Mouse (Mus musculus): ENCODE results near the gene Vgll4.
A peak's percentile ranks its signal among the peaks of the same experiment; 100 is the strongest.

Gene Vgll4

DNA sequence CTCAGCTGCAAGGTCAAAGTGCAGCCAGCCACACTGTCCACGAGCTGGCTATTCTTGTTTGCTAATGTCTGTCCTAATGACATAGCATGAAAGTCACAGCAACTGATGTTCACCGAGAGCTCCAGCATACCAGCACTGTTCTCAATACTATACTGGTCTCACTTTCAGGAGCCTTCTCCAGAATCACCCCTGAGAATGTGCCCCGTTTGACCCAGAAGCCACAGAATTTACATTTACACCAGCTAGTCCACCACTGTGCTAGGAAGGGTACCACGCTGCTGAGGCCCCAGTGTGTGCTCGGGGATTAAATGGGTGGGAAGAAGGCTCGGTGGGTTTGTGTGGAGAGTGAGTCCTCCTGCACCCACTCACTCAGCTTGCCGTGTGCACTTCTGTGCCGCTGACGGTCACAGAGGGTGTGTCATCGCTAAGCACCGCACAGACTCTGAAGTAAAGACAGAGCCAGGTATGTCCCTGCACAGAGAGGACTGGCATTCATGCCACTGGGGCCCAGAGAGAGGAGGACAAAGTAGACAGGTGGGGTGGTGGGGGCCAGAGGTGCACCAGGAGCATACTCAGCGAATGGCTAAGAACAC, 122.1 kb downstream of the Vgll4 start:
- DNase-seq (ENCODE audit: low read depth in 2 of 2, low spot score in 2 of 2), result no peak

DNA sequence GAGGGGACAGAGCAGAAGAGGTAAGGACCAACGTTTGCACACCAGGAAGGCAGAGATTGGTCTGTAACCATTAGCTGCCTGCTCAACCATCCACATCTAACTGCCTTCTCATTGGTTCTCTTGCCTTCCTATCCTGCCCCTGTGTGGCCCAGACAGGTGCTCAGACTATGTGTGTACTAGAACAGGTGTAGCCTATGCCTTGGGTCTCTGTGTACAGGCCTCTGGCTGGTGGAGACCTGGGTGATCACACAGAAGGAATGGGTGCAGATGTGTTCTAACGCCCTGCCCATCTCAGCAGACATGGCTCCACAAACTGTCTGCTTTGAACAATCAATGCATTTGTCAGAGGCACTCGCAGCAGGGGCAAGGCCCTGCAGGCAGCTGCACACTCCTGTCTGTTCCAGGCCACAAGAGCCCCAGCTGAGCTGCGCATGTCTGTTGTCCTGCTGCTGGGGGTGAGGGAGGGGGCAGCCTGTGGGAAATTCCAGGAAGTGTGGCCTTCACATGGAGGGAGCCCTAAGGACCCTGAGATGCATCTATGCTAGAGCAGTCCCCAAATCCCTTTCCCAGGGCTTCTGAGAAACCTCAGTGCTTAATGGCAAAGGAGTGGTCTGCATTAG, 123.5 kb downstream of the Vgll4 start:
- no peak for DNase-seq (ENCODE audit: low read depth in 2 of 2, low spot score in 2 of 2)

DNA sequence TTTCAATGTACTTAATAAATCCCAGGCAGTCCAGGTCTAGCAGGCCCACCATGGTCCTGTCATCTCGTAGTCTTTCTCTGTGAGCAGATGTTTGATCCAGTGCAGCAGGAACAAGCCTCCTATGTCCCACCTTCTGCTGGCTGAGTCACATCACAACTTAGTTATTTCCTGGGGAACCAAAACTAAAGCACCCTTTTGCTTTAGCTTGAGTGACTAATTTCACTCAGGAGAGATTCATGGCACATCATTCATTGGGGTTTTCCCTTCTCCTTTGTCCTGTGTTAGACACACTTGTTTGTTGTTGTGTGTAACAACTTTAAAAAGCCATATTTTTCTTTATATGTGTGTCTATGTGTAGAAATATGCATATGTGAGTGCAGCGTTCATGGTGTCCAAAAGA, 126.9 kb downstream of the Vgll4 start:
- no peak for DNase-seq (ENCODE audit: low read depth in 2 of 2, low spot score in 2 of 2)

GRCm38 (mm10) chr6:114842131-114842530, 127.7 kb downstream of the Vgll4 start:
- DNase-seq (ENCODE audit: low read depth in 2 of 2, low spot score in 2 of 2), result no peak

DNA sequence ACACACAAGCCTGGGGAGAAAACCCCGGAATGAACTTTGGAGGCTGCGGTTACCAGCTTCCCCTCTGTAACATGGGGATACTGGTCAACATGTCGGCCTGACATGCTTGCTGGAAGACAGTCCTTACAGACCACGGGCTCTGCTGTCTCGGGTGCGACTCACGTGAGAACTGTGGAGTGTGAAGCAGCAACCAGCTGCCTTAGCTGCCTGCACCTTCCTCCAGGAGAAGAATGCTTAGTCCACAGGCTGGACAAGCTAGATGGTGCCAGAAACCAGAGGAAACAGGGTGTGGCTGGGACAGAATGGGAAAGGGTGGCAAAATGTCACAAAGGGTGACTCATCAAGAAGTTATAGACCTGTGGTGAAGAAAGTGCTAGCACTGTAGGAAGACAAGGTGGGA, 129.8 kb downstream of the Vgll4 start:
- no peak for DNase-seq (ENCODE audit: low read depth in 2 of 2, low spot score in 2 of 2)

GRCm38 (mm10) chr6:114838872-114839271, 130.9 kb downstream of the Vgll4 start:
- DNase-seq (ENCODE audit: low read depth in 2 of 2, low spot score in 2 of 2), result no peak

GRCm38 (mm10) chr6:114836433-114836832, 133.4 kb downstream of the Vgll4 start:
- DNase-seq (ENCODE audit: low read depth in 2 of 2, low spot score in 2 of 2), result no peak

GRCm38 (mm10) chr6:114835752-114836151, 134.0 kb downstream of the Vgll4 start:
- no peak for DNase-seq (ENCODE audit: low read depth in 2 of 2, low spot score in 2 of 2)

DNA sequence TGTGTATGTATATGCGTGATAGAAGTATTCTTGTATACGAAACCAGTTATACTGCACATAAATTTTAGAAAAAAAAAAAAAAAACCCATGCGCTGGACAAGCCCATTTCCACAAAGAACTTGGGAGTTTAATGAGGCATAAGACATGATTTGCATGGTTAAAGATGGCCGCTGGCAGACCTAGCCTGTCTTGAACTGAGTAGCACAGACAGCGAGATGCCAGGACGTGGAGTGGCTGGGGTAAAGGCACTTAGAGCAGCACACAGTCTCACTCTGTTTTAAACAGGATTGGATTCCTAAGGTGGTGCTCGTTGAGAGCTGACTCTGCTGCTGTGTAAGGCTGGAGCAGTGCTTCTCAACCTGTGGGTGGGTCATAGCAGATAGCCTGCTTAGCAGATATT, 134.4 kb downstream of the Vgll4 start:
- no peak for DNase-seq (ENCODE audit: low read depth in 2 of 2, low spot score in 2 of 2)

DNA sequence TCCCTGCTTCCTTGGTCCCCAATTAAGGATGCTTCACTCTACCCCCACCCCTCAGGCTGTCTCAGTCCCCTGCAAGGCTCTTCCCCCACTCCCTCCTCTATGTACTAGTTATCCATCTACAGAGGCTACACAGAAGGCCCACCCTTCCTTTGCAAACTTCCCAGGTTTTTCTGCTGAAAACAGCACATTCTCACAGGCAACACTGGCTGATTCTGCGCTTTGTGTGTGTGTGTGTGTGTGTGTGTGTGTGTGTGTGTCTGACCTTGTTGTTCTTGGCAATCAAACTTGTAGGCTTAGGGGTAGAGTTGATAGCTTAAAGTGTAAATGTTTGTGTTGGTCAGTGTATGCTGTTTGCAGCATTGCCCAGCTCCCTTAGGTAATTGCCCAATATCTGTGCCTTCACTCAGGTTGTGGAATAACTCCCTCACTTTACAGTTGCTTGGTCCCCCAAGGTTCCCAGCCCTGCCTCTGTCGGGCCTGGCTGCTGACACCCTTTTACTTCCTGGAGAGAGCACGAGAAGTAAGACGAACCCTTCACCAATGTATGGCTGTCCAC, 135.9 kb downstream of the Vgll4 start:
- no peak for DNase-seq (ENCODE audit: low read depth in 2 of 2, low spot score in 2 of 2)

DNA sequence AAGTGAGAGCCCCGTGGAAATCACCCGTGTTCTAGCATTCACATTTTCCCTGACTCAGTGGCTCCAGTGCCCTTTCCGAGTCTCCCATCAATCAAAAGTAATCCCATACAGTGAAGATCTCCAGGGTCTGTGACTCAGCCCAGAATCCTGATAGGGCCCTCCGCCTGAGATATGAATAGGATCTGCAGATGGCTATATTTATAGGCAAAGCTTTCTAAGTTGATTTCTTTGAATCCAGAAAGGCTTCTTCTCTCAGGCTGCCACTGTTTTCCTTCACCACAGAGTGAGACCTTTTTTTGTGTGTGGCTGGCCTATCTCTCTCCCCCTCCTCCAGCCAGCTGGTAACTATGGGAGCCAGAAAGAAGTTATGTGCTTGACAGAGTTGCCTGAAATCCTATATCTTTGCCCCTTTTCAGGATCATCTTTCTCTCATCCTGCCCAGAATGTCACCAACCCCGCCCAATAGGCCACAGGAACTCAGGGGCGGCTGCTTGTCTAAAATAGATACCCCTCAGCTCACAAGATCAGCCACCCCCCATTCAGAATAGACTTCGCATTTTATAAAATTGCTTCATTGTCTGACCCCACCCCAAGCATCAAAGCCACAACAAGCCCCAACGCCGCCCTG, 136.6 kb downstream of the Vgll4 start:
- no peak for DNase-seq (ENCODE audit: low read depth in 2 of 2, low spot score in 2 of 2)

DNA sequence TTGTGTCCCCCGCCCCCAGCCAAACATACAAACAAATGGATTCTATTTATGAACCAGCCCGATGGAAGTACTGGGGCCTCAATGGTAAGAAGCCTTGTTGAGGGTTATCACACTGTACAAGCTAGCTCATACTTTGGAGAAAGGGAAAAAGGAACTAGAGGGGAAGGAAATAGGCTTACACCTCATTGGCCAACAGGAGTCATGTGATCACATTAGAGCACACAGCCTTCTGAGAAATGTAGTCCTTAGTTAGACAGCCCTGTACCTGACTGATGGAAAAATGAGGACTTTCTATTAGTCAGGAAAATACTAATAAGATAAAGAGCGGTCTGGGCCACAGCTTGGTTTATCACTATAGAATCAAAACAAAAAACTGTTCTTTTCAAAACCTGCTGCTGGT, 138.0 kb downstream of the Vgll4 start:
- no peak for DNase-seq (ENCODE audit: low read depth in 2 of 2, low spot score in 2 of 2)

- DNase-seq (ENCODE audit: low read depth in 2 of 2, low spot score in 2 of 2), result no peak
Measured at GRCm38 (mm10) chr6:114829660-114830438, 139.9 kb downstream of the Vgll4 start.

GRCm38 (mm10) chr6:114826889-114827288, 142.9 kb downstream of the Vgll4 start:
- DNase-seq (ENCODE audit: low read depth in 2 of 2, low spot score in 2 of 2), result no peak

- no peak for DNase-seq (ENCODE audit: low read depth in 2 of 2, low spot score in 2 of 2)
Measured at GRCm38 (mm10) chr6:114821646-114822045, 148.1 kb downstream of the Vgll4 start.

DNA sequence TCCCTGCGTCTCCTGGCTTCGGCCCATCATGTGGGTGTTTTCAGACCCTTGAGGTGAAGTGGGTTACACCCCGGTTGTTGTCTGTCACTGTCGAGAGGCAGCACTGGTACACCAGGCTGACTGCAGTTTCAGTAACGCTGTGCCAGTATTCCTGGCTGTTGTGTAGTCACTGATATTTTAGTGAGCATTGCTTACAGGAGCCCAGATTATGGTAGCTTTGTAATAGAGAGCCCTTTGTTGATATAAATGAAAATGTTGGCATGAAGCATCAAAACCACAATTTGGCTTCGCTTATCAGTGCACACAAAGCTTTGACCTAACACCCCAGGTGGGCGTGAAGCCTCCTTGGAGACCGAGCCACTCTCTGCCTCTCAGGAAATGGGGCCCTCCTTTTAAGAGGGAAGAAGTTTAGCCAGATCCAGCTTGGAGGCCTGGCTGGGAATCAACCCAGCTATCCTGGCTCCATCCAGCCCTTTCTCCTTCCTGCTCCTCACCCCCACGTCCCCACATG, 149.8 kb downstream of the Vgll4 start:
- DNase-seq (ENCODE audit: low read depth in 2 of 2, low spot score in 2 of 2), result no peak

- DNase-seq (ENCODE audit: low read depth in 2 of 2, low spot score in 2 of 2), result no peak
Measured at GRCm38 (mm10) chr6:114818471-114818870, 151.3 kb downstream of the Vgll4 start.

- DNase-seq (ENCODE audit: low read depth in 2 of 2, low spot score in 2 of 2), result no peak
Measured at GRCm38 (mm10) chr6:114817948-114818347, 151.8 kb downstream of the Vgll4 start.

DNA sequence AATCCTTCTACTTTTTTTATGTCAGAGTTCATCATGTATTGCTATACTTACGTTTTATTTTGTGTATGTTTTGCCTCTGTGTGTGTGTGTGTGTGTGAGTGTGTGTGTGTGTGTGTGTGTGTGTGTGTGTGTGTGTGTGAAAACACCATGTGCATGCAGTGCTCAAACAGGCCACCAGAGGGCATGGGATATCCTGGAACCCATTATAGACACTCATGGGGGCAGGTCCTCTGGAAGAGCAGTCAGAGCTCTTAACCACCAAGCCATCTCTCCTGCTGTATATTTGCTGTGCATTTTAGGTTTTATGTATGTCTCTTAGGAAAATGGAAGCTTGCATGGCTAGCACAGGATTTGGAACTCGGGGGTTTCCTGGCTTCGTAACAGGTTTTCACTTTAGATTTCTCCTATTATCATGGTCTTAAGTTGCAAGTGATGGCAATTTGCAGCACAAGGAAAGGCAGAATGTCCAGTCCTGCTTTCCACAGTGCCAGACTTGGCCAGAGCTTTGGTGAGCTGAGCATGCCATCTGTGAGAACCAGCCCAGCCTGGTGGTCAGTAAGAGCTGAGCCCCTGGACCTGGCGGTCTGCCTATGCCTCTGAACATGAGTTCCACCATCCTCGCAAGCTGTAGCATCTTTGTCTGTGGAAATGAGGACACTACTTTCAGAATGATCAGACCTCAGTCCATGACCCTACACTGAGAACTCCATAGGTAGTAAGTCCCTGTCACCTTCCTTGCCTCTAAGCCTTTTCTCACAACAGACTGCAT, 154.7 kb downstream of the Vgll4 start:
- DNase-seq (ENCODE audit: low read depth in 2 of 2, low spot score in 2 of 2), result peak; percentile 15 to 24

DNA sequence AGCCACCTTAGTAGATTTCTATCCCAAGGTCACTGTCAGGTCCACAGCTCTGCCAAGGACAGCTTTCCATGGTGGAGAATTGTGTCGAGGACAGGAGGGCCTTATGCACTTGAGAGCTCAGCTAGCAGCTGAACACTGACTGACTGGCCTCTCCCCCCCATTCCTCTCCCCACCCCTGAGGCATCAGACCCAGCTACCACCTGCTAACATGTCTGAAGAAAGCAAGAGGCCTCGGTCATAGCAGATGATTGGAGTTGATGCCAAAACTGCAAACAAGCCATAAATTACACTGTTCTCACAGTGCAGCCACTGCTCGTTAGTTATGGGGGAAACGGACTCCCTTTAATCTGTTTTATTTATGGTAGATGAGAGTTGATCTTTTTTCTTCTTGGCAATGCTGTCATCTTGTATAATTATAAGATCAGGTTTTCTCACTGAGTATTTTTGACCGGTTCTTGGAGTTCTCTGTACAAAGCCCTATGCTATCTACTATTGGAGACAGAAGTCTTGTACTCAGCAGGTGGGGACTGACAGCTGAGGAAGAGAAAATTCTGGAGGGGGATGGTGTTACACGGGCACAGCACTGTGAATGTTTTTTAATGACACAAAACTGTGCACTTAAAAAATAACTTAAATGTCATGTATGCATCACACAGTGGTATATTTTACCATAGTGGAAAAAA, 155.5 kb downstream of the Vgll4 start:
- no peak for DNase-seq (ENCODE audit: low read depth in 2 of 2, low spot score in 2 of 2)
